Mouse (Mus musculus): ENCODE data around the gene Kif1bp.

DNA sequence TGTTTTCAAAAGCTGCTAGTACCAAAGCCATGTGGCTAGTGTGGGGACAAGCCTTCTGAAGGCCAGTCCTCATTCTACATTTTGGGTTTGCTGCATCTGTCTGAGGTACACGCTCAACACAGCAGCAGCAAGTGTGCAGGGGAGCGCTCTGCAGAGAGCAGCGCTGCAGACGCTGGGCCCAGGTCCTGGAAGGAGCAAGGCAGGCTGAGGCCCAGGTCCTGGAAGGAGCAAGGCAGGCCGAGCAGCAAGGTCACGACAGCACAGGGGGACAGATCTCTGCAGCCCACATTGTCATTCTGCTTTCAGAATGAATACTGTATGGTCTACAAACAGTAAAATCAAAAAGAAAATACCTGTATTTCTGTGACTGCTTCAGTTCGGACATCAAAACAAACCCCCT is 4.4 kb upstream of the Kif1bp start:
- no peak for TF ChIP-seq POLR2A (IDR thresholded peaks at IDR 0.05; ENCODE audit: low read depth, low read length)
- no peak for TF ChIP-seq CTCF (IDR thresholded peaks at IDR 0.05; ENCODE audit: extremely low read depth, insufficient read depth, insufficient read length, insufficient replicate concordance)

All from spleen, adult 2 months (tissue).